Mouse (Mus musculus) limb, embryonic 13.5 days (tissue): ENCODE data around the gene 4930404N11Rik. TPM values are rescaled to one million over a fixed set of nuclear protein-coding genes. Genes with fewer than 3 reads are reported as not detected.

ENCODE experiments used
- ATAC-seq: fragments of 200-750 bp; cut with Nextera tagmentation; 2 replicates; pipeline ENCODE4 v1.8.0; 2017; ENCODE audit warnings: low read depth, moderate number of reproducible peaks, moderate TSS enrichment; ENCODE audit not compliant: low FRiP score
- H3K27ac ChIP-seq: fragments of 300-500 bp; sonication (generic); 2 replicates; pipeline ENCODE4 v1.5.1; 2015; ENCODE audit warnings: inconsistent platforms, mild to moderate bottlenecking, moderate library complexity
- H3K27me3 ChIP-seq: fragments of 300-500 bp; sonication (generic); 2 replicates; pipeline ENCODE4 v1.6.1; 2015; ENCODE audit warnings: mild to moderate bottlenecking, inconsistent platforms
- H3K36me3 ChIP-seq: fragments of 300-500 bp; sonication (generic); 2 replicates; pipeline ENCODE4 v1.6.1; 2015; ENCODE audit warnings: inconsistent platforms, mild to moderate bottlenecking, moderate library complexity
- H3K4me1 ChIP-seq: fragments of 300-500 bp; sonication (generic); 2 replicates; pipeline ENCODE4 v1.6.1; 2015; ENCODE audit warnings: inconsistent platforms
- H3K4me2 ChIP-seq: fragments of 300-500 bp; sonication (generic); replicated peaks from 2 replicates; pipeline ENCODE4 v1.6.1; 2015; ENCODE audit warnings: inconsistent platforms, mild to moderate bottlenecking, moderate library complexity
- H3K4me3 ChIP-seq: fragments of 300-500 bp; sonication (generic); 2 replicates; pipeline ENCODE4 v1.5.1; 2015; ENCODE audit warnings: moderate library complexity, mild to moderate bottlenecking, inconsistent platforms
- H3K9ac ChIP-seq: fragments of 300-500 bp; sonication (generic); 2 replicates; pipeline ENCODE4 v1.6.1; 2015; ENCODE audit warnings: mild to moderate bottlenecking, inconsistent platforms
- H3K9me3 ChIP-seq: fragments of 300-500 bp; sonication (generic); 2 replicates; pipeline ENCODE4 v1.6.1; 2016; ENCODE audit warnings: inconsistent platforms
- WGBS: fragments of 180-500 bp; shearing (Covaris S2); methylation state at CpG from one replicate; pipeline ENCODE4 v1.1.7; 2015; 5-methylcytosine and 5-hydroxymethylcytosine counted together
- polyA plus RNA-seq: library from polyadenylated mRNA; unstranded; fragments of >200 nt; fragmentation: Nextera tagmentation; extraction: Ambion mirVana; gene quantifications from 2 replicates; pipeline ENCODE4 v1.2.1, GENCODE M21; 2015

Gene 4930404N11Rik
- polyA plus RNA-seq, 1 experiment from 2014 or later: 1.0 TPM

DNA sequence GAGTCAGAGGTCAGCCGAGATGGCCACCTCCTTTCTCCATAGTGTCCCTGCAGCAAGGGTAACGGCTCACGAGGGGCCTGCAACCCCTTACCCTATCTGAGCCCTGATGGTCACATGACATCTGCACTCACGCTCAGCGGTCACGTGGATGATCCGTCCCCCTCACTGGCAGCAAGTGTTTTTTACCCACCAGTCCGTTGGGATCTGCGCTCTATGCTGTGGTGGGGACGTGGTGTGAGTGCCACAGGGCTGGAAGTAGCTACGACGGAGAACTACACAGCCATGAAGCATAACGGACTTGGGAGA is 42.8 kb upstream of the 4930404N11Rik start:
- Histone ChIP-seq H3K27ac (peak overlapping the region; percentile 48; the same call in 1 of the 2 replicates), H3K9ac (no peak overlapping the region), H3K4me2 (no peak overlapping the region), H3K36me3 (peaks cover 71% of the 10 kb centered on the region), H3K4me3 (no peak overlapping the region), H3K9me3 (no peaks in the 10 kb centered on the region), H3K27me3 (peaks cover 24% of the 10 kb centered on the region), H3K4me1 (peaks cover 87% of the 10 kb centered on the region)
- no peak for ATAC-seq
- 44% methylated on average over 13 of the region's 13 CpGs for WGBS

DNA sequence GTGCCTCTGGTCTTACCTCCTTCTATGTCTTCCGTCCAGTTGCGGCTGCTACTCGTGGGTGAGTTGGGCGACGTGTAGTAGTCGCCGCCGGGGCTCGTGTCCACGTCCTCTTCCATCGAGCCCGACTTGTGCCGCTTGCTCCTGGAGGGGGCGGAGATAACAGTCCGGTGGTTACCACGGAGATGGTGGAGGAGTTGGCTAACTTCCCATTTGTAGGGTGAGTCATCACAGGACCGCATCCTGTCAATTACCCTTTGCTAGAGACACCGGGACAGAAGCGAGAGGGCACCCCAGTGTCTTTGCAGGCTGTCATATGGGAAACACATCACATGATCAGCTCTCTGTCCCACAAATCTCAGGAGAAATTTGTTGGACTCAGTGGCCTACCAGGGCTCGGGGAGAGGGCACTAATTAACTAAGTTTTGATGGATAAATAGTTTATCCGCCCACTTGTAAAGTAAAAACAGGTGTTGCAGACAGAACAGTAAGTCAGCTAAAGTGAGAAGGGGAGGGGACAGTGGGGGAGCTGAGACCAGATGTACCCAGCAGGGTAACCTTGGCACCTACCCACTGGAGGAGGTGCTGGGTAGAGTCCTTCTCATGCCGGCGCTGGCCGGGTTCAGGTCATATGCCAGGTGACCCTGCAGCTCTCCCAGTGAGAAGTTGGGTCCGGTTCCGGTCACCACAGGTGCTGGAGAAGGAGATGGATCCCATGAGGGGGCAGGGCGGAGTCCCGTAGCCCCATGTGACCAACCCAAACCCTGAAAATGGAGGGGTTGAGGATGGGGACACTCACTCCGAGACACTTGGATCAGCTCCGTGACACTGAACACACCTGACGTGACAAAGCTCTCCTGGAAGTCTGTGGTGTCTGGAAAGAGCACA is 42.2 kb upstream of the 4930404N11Rik start:
- Histone ChIP-seq H3K27ac (peak overlapping the region; percentile 55; the same call in 1 of the 2 replicates), H3K4me2 (peak overlapping the region; percentile 53), H3K9me3 (no peaks in the 10 kb centered on the region), H3K4me3 (peak overlapping the region; percentile 29), H3K4me1 (peaks cover 87% of the 10 kb centered on the region), H3K36me3 (peaks cover 68% of the 10 kb centered on the region), H3K27me3 (peaks cover 24% of the 10 kb centered on the region), H3K9ac (peak overlapping the region; percentile 35)
- ATAC-seq: 0 out of 2 replicates have a peak, but pooled peaks have one; percentile 3
- WGBS: 18% methylated on average over 31 of the region's 31 CpGs

DNA sequence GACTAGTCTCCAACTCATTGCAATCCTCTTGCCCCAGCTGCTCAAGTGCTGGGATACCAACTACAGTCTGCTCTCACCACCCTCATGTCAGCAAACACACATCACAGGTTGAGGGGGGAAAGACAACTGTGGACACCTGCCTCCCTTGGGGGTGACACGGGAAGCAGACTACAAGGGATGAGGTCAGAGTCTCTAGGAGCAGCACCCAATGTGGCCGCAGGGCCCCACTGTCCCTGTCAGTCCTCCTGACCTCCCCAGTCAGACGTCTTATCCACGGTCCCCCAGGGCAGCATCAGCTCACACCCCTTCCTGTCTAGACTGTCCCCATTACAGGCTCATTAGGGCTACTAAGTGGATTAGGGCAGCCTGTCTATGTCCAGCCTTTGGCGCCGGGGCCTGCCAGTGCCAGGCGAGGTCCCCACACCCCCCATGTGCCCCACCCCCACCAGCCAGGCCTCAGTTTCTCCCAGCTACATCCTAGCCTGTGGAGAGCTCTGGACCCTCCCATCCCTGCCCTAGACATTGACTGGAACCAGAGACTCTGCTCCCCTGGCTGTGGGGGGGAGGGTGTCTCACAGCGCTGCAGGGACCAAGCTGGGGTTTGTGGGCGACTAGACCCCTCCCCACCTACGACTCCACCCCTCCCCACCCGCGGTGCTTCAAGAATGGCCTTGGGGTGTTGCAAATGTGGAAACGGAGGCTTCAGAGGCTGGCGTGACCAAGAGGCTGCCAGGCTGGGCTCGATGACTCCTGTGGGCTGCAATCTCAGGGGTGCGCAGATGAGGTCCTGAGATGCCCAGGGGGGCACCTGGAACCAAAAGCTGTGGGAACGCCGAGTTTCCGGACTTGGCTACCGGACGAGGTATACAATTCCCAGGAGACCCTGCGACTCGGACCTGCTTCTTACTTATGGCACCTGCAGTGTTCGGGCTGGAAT is 41.2 kb upstream of the 4930404N11Rik start:
- peak overlapping the region; percentile 29 for H3K4me3 ChIP-seq
- peaks cover 24% of the 10 kb centered on the region for H3K27me3 ChIP-seq
- peak overlapping the region; percentile 53 for H3K4me2 ChIP-seq
- WGBS: 18% methylated on average over 24 of the region's 24 CpGs
- ATAC-seq: no peak
- peaks cover 61% of the 10 kb centered on the region for H3K36me3 ChIP-seq
- peak overlapping the region; percentile 35; the same call in 1 of the 2 replicates for H3K9ac ChIP-seq
- H3K4me1 ChIP-seq: peaks cover 87% of the 10 kb centered on the region
- H3K9me3 ChIP-seq: no peaks in the 10 kb centered on the region
- peak overlapping the region; percentile 55; the same call in 1 of the 2 replicates for H3K27ac ChIP-seq

DNA sequence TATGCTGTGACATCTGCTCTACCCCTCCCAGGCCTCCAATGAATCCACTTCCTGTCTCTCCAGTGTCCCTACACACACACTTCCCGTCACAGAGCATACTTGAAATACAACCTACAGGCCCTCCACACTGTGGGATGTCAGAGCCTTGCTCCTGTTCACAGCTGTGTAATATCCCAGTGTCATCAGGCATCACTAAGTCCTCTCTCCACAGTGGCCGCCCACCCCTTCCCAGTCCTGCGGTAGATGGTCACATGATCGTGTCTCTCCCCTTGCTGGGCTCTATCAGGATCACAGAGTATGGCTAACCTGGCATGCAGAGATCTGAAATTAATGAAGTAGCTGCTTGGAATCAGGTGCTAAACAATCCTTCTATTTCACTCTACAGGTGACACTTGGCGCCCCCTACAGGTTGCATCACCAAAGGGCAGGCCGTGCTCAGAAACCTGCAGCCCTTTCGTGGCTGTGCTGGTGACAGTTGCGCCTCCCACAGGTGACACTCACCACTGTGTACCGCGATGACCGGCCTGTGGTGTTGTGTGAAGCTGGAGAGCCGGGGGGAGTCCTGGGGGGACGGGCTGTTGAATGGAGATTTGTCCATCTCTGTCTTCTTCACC is 40.1 kb upstream of the 4930404N11Rik start:
- Histone ChIP-seq H3K36me3 (peaks cover 60% of the 10 kb centered on the region), H3K9me3 (no peaks in the 10 kb centered on the region), H3K27me3 (peaks cover 24% of the 10 kb centered on the region), H3K4me3 (no peak overlapping the region), H3K9ac (no peak overlapping the region), H3K27ac (0 out of 2 replicates have a peak overlapping the region, but pooled peaks have one; percentile 0), H3K4me2 (peak overlapping the region; percentile 53; the same call in 1 of the 2 replicates), H3K4me1 (peaks cover 87% of the 10 kb centered on the region)
- no peak for ATAC-seq
- 49% methylated on average over 13 of the region's 13 CpGs for WGBS

DNA sequence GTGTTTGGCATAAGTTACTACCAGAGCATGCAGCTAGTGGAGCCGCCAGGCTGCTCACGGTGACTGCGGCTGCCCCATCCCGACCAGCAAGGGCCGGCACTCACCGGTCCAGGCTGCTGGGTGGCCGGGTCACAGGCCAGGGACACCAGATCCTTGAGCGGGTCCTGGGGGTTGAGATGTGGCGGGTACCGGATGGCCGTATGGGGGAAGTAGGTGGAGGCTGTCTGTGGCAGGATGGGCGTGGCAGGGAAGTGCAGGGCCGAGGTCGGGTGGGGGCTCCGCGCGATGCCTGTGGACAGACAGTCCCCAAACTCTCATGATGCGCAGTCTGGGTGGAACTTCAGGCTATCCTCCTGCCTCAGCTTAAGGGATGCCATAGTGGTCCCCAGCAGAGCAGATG is 39.1 kb upstream of the 4930404N11Rik start:
- Histone ChIP-seq H3K9me3 (no peaks in the 10 kb centered on the region), H3K36me3 (peaks cover 69% of the 10 kb centered on the region), H3K4me1 (peaks cover 87% of the 10 kb centered on the region), H3K9ac (no peak overlapping the region), H3K4me2 (no peak overlapping the region), H3K27me3 (peaks cover 24% of the 10 kb centered on the region), H3K27ac (no peak overlapping the region; the same call in 1 of the 2 replicates), H3K4me3 (no peak overlapping the region)
- no peak for ATAC-seq
- 61% methylated on average over 18 of the region's 18 CpGs for WGBS

DNA sequence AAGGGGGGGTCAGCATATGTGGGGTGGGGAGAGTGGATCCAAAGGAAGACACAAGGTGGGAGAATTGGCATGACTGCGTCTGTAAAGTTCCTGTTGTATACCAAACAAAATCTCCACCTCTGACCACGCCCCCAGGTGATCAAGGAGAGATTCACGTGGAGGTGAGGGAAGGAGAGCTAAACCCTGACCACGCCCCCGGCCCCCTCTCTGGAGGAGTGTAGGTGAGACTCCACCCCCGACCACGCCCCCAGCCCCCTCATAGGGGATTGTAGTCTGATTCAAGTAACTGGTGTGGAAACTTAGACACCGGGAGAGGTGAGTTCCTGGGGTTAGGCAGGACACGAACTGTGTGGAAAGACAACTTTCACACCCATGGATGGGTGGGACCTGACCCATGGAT is 38.5 kb upstream of the 4930404N11Rik start:
- Histone ChIP-seq H3K9me3 (no peaks in the 10 kb centered on the region), H3K36me3 (peaks cover 75% of the 10 kb centered on the region), H3K27ac (no peak overlapping the region), H3K27me3 (peaks cover 24% of the 10 kb centered on the region), H3K4me2 (no peak overlapping the region), H3K4me3 (no peak overlapping the region), H3K9ac (no peak overlapping the region), H3K4me1 (peaks cover 85% of the 10 kb centered on the region)
- WGBS: 11% methylated on average over 9 of the region's 9 CpGs
- ATAC-seq: no peak

DNA sequence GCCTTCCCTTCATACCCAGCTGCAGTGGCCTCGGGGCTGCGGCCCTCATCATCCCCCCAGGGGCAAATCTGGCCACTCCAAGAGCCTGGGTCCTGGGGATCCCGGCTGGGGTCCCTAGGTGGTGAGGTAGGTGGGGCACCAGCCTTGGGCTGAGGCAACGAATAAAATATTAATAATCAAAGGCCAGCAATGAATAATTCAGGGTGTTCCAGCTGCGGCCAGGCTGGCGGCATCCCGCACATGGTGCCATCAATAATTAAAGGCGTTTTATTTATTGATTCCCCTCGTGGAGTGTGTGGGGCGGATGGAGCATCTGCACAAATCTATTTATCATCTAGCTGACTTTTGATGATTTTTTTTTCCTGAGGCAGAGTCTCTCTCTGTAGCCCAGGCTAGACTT is 37.9 kb upstream of the 4930404N11Rik start:
- H3K27ac ChIP-seq: peak overlapping the region; percentile 92
- WGBS: 60% methylated on average over 10 of the region's 10 CpGs
- H3K27me3 ChIP-seq: peaks cover 21% of the 10 kb centered on the region
- H3K36me3 ChIP-seq: peaks cover 77% of the 10 kb centered on the region
- no peak overlapping the region for H3K4me3 ChIP-seq
- 0 out of 2 replicates have a peak overlapping the region, but pooled peaks have one; percentile 49 for H3K4me2 ChIP-seq
- ATAC-seq: no peak
- H3K9me3 ChIP-seq: no peaks in the 10 kb centered on the region
- peak overlapping the region; percentile 31; the same call in 1 of the 2 replicates for H3K9ac ChIP-seq
- H3K4me1 ChIP-seq: peaks cover 80% of the 10 kb centered on the region

DNA sequence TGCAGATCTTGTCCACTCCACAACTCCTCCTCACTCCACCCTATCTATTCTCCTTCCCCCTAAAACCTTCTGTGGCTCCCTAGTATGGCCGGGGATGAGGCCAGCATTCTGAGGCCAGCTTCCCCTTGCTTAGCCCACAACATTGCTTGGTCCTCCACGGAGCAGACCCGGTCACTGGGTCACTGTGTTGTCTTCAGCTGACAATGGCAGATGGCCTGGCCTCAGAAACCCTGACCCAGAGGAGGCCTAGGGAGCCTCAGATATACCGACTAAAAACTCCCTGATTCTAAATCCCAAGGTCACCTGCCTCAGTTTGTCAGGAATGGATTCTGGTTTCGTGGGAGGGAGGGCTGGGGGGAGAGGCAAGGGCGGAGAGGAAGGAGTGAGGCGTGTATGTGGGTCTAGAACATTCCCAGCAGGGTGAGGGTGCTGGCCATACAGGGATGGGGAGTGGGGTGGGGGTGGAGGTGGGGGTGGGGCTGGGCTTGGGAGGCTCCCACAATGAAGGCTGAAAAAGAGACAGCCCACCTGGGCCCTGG is 36.7 kb upstream of the 4930404N11Rik start:
- Histone ChIP-seq H3K9me3 (no peaks in the 10 kb centered on the region), H3K9ac (peak overlapping the region; percentile 50), H3K4me2 (peak overlapping the region; percentile 49), H3K36me3 (peaks cover 74% of the 10 kb centered on the region), H3K27ac (peak overlapping the region; percentile 92), H3K4me1 (peaks cover 68% of the 10 kb centered on the region), H3K4me3 (peak overlapping the region; percentile 17; the same call in 1 of the 2 replicates), H3K27me3 (0 out of 2 replicates have a peak, but pooled peaks cover 10% of the 10 kb centered on the region)
- WGBS: 21% methylated on average over 7 of the region's 7 CpGs
- peak; percentile 12 for ATAC-seq

DNA sequence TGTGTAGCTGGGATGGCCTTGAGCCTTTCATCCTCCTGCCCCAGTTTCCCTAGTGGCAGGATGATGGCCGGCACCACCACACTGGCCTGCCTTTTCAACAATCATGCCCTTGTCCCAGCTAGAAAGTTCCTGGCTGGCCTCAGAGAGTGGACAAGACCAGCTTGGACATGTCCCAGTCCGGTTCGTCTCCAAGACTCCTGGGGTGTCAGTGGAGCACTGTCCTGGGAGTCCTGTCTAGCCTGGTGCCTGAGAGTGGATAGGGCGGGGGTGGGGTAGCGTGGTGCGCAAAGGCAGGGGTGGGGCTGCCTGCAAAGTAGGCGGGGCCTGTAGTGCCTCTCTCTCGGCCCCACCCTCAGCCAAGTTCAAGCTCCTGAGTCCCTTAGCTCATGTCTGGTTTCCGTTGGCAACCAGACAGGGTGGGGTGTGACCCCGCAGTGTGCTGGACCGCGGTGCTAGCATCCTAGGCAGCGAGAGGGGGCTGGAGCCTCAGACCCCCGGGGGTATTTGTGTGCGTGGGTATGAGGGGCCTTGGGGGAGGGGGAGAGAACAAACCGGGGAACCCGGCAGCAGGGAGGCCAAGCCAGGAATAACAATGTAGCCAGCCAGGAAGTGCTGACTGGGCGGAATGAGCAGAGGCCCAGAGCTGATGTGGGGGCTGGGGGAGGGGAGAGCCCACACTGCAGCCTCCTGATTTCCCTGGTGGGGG is 36.1 kb upstream of the 4930404N11Rik start:
- Histone ChIP-seq H3K9me3 (no peaks in the 10 kb centered on the region), H3K27ac (peak overlapping the region; percentile 92), H3K4me3 (peak overlapping the region; percentile 17), H3K4me2 (peak overlapping the region; percentile 49), H3K36me3 (peaks cover 71% of the 10 kb centered on the region), H3K27me3 (0 out of 2 replicates have a peak, but pooled peaks cover 6% of the 10 kb centered on the region), H3K9ac (peak overlapping the region; percentile 32; the same call in 1 of the 2 replicates), H3K4me1 (peaks cover 61% of the 10 kb centered on the region)
- 9% methylated on average over 18 of the region's 18 CpGs for WGBS
- ATAC-seq: peak; percentile 89

DNA sequence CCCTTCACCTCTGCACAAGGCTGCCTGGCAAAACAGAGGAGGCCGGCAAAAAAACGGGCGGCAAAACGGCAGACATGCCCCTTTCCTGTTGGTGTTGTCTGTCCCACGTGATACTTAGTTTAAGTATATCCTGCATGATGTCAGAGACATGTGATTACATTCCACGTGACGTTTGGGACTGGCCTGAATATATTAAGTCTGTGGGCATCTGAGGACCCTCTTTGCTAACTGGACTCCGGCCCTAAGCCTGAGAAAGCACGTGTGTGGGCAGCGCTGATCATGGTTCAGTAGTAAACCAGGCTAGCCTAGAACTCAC is 35.5 kb upstream of the 4930404N11Rik start:
- H3K36me3 ChIP-seq: peaks cover 69% of the 10 kb centered on the region
- H3K4me2 ChIP-seq: peak overlapping the region; percentile 49

More for the DNA sequence above, 35.5 kb upstream of the 4930404N11Rik start:
- H3K9ac ChIP-seq: no peak overlapping the region
- H3K27me3 ChIP-seq: 0 out of 2 replicates have a peak, but pooled peaks cover 6% of the 10 kb centered on the region
- peaks cover 56% of the 10 kb centered on the region for H3K4me1 ChIP-seq
- 33% methylated on average over 10 of the region's 10 CpGs for WGBS
- ATAC-seq: 0 out of 2 replicates have a peak, but pooled peaks have one; percentile 2
- H3K4me3 ChIP-seq: no peak overlapping the region
- H3K27ac ChIP-seq: peak overlapping the region; percentile 92
- H3K9me3 ChIP-seq: no peaks in the 10 kb centered on the region
